Mouse (Mus musculus) brain, embryonic 14.5 days (tissue): ENCODE results near the gene Elovl6.

Source experiments
- CTCF ChIP-seq: fragments of 200-500 bp; IDR thresholded peaks from 2 replicates; pipeline ENCODE4 v1.5.1; 2012; ENCODE audit warnings: inconsistent platforms, mild to moderate bottlenecking, moderate library complexity, borderline replicate concordance; ENCODE audit not compliant: insufficient read depth, insufficient read length; ENCODE audit errors: extremely low read depth
- POLR2A ChIP-seq: fragments of 200-500 bp; IDR thresholded peaks from 2 replicates; pipeline ENCODE4 v1.6.1; 2012; ENCODE audit warnings: mild to moderate bottlenecking, inconsistent platforms, borderline replicate concordance; ENCODE audit not compliant: poor library complexity, insufficient read depth, insufficient read length, severe bottlenecking; ENCODE audit errors: extremely low read depth

GRCm38 (mm10) chr3:129640211-129641000 lies 108.3 kb downstream of the Elovl6 start:
- no peak for TF ChIP-seq POLR2A
- TF ChIP-seq CTCF, result no peak
